Mouse (Mus musculus): ENCODE measurements around the gene Usp37. TPM values are rescaled to one million over a fixed set of nuclear protein-coding genes. Genes with fewer than 3 reads are reported as not detected.
"Not testable (repeated sequence)": the region's sequence is repeated elsewhere in the genome, so short reads cannot be mapped to it uniquely, and the experiment has no call there.

The Usp37 gene
- polyA plus RNA-seq, 1 experiment from 2014 or later, result 27.9 TPM

DNA sequence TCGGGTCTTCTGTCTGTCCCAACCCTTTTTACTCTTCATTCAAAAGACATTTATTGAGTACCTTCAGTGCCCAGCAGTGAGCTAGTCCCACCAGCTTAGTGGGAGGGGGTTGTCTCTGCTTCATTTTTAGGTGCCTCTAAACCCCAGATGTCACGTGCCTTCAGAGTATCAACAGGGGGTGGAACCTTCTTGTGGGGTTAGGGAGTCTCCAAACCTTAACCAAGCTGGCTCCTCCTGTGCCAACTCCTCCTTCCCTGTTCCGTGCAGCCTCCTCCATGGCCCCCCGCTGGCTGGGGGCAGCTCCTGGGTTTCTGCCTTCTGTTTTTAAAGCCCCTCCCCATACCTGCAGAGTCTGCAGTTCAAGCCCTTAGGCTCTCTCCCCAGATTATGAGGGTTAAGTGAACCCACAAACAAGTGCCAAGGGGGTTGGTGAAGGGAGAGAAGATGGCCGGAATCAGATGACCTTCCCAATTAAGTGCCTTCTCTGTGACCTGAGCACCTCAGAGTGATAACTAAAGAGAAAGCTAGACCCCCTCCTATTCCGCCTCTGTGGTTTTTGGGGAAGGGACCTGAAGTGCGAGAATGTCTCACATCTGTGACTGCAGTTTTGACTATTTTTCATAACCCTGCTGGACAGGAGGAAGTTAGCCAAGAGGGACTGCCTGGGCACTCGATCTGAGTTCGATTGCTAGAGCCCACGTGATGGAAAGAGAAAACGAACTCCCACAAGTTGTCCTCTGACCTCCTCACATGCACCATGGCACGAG is 147.4 kb downstream of the Usp37 start:
- 0 out of 2 replicates have a peak overlapping the region, but pooled peaks have one; percentile 46 for H3K9ac ChIP-seq (replicated peaks; ENCODE audit: low read depth, low read length)
- 8% methylated on average over 11 of the region's 12 CpGs for WGBS

GRCm38 (mm10) chr1:74395290-74395689 is 148.8 kb downstream of the Usp37 start:
- H3K4me2 ChIP-seq (ENCODE audit: low read depth, low read length), result no peak overlapping the region
- H3K9me3 ChIP-seq (ENCODE audit: control insufficient read depth, low read length), result no peaks in the 10 kb centered on the region
- no peaks in the 10 kb centered on the region for H3K27me3 ChIP-seq (ENCODE audit: control insufficient read depth, insufficient read depth, low read length)
- 0 out of 2 replicates have a peak, but pooled peaks cover 14% of the 10 kb centered on the region for H3K4me1 ChIP-seq (ENCODE audit: control insufficient read depth, insufficient read depth, low read length)
- ATAC-seq (ENCODE audit: low read depth), result no peak
- no peak overlapping the region for H3K4me3 ChIP-seq (ENCODE audit: low read depth, low read length)
- H3K9ac ChIP-seq (replicated peaks; ENCODE audit: low read depth, low read length), result no peak overlapping the region
- H3K36me3 ChIP-seq (ENCODE audit: control insufficient read depth, insufficient read depth, low read length), result peaks cover 9% of the 10 kb centered on the region
- H3K27ac ChIP-seq (ENCODE audit: low read depth, low read length), result no peak overlapping the region
- 89% methylated on average over 13 of the region's 13 CpGs for WGBS

More for the DNA sequence above, 147.4 kb downstream of the Usp37 start:
- H3K36me3 ChIP-seq (ENCODE audit: control insufficient read depth, insufficient read depth, low read length); H3K27ac ChIP-seq (ENCODE audit: low read depth, low read length); H3K9me3 ChIP-seq (ENCODE audit: control insufficient read depth, low read length); ATAC-seq (ENCODE audit: low read depth); H3K27me3 ChIP-seq (ENCODE audit: control insufficient read depth, insufficient read depth, low read length): not testable (repeated sequence)
- peak overlapping the region; percentile 42 for H3K4me3 ChIP-seq (ENCODE audit: low read depth, low read length)
- peak overlapping the region; percentile 75 for H3K4me2 ChIP-seq (ENCODE audit: low read depth, low read length)
- 0 out of 2 replicates have a peak, but pooled peaks cover 12% of the 10 kb centered on the region for H3K4me1 ChIP-seq (ENCODE audit: control insufficient read depth, insufficient read depth, low read length)

- no peaks in the 10 kb centered on the region for H3K27me3 ChIP-seq (ENCODE audit: control insufficient read depth, insufficient read depth, low read length)
- H3K36me3 ChIP-seq (ENCODE audit: control insufficient read depth, insufficient read depth, low read length), result peaks cover 9% of the 10 kb centered on the region
- no peak overlapping the region for H3K9ac ChIP-seq (replicated peaks; ENCODE audit: low read depth, low read length)
- H3K4me1 ChIP-seq (ENCODE audit: control insufficient read depth, insufficient read depth, low read length), result 0 out of 2 replicates have a peak, but pooled peaks cover 15% of the 10 kb centered on the region
- no peaks in the 10 kb centered on the region for H3K9me3 ChIP-seq (ENCODE audit: control insufficient read depth, low read length)
- no peak for ATAC-seq (ENCODE audit: low read depth)
- H3K4me2 ChIP-seq (ENCODE audit: low read depth, low read length), result no peak overlapping the region
- WGBS, result 94% methylated on average over 15 of the region's 15 CpGs
- H3K27ac ChIP-seq (ENCODE audit: low read depth, low read length), result no peak overlapping the region
- H3K4me3 ChIP-seq (ENCODE audit: low read depth, low read length), result no peak overlapping the region
Observed at GRCm38 (mm10) chr1:74394858-74395257, 149.2 kb downstream of the Usp37 start.

DNA sequence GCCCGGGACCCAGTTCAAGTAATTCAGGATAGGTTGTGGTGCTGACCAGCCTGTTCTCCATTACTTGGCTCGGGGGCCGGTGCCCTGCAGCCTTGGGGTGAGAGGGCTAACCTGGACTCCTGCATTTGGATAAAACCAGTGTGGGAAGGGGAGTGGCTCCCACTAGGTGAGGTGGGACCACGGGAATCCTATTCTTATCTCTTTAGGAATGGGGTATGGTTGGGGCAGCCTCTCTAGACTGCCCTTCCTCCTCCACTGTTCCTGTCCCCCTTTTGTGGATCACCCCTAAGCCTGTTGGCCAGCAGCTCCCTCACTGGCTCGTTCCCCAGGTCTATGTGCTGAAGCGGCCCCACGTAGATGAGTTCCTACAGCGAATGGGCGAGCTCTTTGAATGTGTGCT is 149.8 kb downstream of the Usp37 start:
- no peak for ATAC-seq (ENCODE audit: low read depth)
- 0 out of 2 replicates have a peak, but pooled peaks cover 15% of the 10 kb centered on the region for H3K4me1 ChIP-seq (ENCODE audit: control insufficient read depth, insufficient read depth, low read length)
- H3K27me3 ChIP-seq (ENCODE audit: control insufficient read depth, insufficient read depth, low read length), result no peaks in the 10 kb centered on the region

GRCm38 (mm10) chr1:74393697-74394096 is 150.4 kb downstream of the Usp37 start:
- peaks cover 9% of the 10 kb centered on the region for H3K36me3 ChIP-seq (ENCODE audit: control insufficient read depth, insufficient read depth, low read length)
- H3K9ac ChIP-seq (replicated peaks; ENCODE audit: low read depth, low read length), result no peak overlapping the region
- no peak overlapping the region for H3K4me3 ChIP-seq (ENCODE audit: low read depth, low read length)
- WGBS, result 93% methylated on average over 9 of the region's 9 CpGs
- 0 out of 2 replicates have a peak, but pooled peaks cover 15% of the 10 kb centered on the region for H3K4me1 ChIP-seq (ENCODE audit: control insufficient read depth, insufficient read depth, low read length)
- H3K27ac ChIP-seq (ENCODE audit: low read depth, low read length), result no peak overlapping the region
- H3K4me2 ChIP-seq (ENCODE audit: low read depth, low read length), result no peak overlapping the region
- no peaks in the 10 kb centered on the region for H3K27me3 ChIP-seq (ENCODE audit: control insufficient read depth, insufficient read depth, low read length)
- no peak for ATAC-seq (ENCODE audit: low read depth)
- H3K9me3 ChIP-seq (ENCODE audit: control insufficient read depth, low read length), result no peaks in the 10 kb centered on the region

More for the DNA sequence above, 149.8 kb downstream of the Usp37 start:
- no peak overlapping the region for H3K4me2 ChIP-seq (ENCODE audit: low read depth, low read length)
- no peak overlapping the region for H3K4me3 ChIP-seq (ENCODE audit: low read depth, low read length)
- no peaks in the 10 kb centered on the region for H3K9me3 ChIP-seq (ENCODE audit: control insufficient read depth, low read length)
- H3K9ac ChIP-seq (replicated peaks; ENCODE audit: low read depth, low read length), result no peak overlapping the region
- H3K27ac ChIP-seq (ENCODE audit: low read depth, low read length), result no peak overlapping the region
- WGBS, result 95% methylated on average over 9 of the region's 9 CpGs
- H3K36me3 ChIP-seq (ENCODE audit: control insufficient read depth, insufficient read depth, low read length), result peaks cover 9% of the 10 kb centered on the region

- no peaks in the 10 kb centered on the region for H3K9me3 ChIP-seq (ENCODE audit: control insufficient read depth, low read length)
- H3K4me2 ChIP-seq (ENCODE audit: low read depth, low read length), result peak overlapping the region; percentile 89
- H3K27me3 ChIP-seq (ENCODE audit: control insufficient read depth, insufficient read depth, low read length), result no peaks in the 10 kb centered on the region
- no peak for ATAC-seq (ENCODE audit: low read depth)
- no peak overlapping the region for H3K27ac ChIP-seq (ENCODE audit: low read depth, low read length)
- 61% methylated on average over 7 of the region's 7 CpGs for WGBS
- H3K4me1 ChIP-seq (ENCODE audit: control insufficient read depth, insufficient read depth, low read length), result 0 out of 2 replicates have a peak, but pooled peaks cover 15% of the 10 kb centered on the region
- no peak overlapping the region for H3K9ac ChIP-seq (replicated peaks; ENCODE audit: low read depth, low read length)
- peaks cover 9% of the 10 kb centered on the region for H3K36me3 ChIP-seq (ENCODE audit: control insufficient read depth, insufficient read depth, low read length)
- H3K4me3 ChIP-seq (ENCODE audit: low read depth, low read length), result peak overlapping the region; percentile 97; the same call in 1 of the 2 replicates
Observed at GRCm38 (mm10) chr1:74393010-74393409, 151.1 kb downstream of the Usp37 start.

DNA sequence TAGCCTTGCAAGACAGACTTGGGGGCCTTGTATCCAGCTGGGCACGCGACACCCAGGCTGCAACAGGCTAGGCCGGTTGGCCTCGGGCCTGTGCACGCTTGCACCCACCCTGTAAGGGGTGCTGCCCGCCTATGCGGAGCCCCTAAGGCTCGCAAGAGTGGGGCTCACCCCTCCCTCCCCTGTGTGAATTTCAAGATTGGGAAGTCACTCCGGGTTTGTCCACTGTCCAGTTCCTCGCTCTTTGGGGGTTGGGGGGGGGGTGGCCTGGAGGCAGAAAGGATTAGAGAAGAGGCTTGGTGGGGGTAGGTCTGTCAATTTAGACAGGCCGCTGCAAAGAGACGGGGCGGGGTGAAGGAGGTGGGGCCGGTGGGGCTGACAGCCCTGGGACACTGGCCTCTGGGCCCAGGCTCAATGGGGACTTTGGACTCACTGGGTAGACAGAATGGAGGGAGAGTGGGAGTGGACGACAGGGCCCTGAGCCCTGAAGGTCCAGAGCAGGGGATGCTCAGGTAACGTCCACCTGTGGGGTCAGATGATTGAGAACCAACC is 151.6 kb downstream of the Usp37 start:
- Histone ChIP-seq H3K4me3 (ENCODE audit: low read depth, low read length) (peak overlapping the region; percentile 97), H3K9ac (replicated peaks; ENCODE audit: low read depth, low read length) (peak overlapping the region; percentile 74), H3K4me1 (ENCODE audit: control insufficient read depth, insufficient read depth, low read length) (0 out of 2 replicates have a peak, but pooled peaks cover 13% of the 10 kb centered on the region), H3K36me3 (ENCODE audit: control insufficient read depth, insufficient read depth, low read length) (peaks cover 9% of the 10 kb centered on the region), H3K27me3 (ENCODE audit: control insufficient read depth, insufficient read depth, low read length) (no peaks in the 10 kb centered on the region), H3K4me2 (ENCODE audit: low read depth, low read length) (peak overlapping the region; percentile 89), H3K27ac (ENCODE audit: low read depth, low read length) (0 out of 2 replicates have a peak overlapping the region, but pooled peaks have one; percentile 80), H3K9me3 (ENCODE audit: control insufficient read depth, low read length) (no peaks in the 10 kb centered on the region)
- 4% methylated on average over 16 of the region's 16 CpGs for WGBS
- ATAC-seq (ENCODE audit: low read depth), result peak; percentile 24

DNA sequence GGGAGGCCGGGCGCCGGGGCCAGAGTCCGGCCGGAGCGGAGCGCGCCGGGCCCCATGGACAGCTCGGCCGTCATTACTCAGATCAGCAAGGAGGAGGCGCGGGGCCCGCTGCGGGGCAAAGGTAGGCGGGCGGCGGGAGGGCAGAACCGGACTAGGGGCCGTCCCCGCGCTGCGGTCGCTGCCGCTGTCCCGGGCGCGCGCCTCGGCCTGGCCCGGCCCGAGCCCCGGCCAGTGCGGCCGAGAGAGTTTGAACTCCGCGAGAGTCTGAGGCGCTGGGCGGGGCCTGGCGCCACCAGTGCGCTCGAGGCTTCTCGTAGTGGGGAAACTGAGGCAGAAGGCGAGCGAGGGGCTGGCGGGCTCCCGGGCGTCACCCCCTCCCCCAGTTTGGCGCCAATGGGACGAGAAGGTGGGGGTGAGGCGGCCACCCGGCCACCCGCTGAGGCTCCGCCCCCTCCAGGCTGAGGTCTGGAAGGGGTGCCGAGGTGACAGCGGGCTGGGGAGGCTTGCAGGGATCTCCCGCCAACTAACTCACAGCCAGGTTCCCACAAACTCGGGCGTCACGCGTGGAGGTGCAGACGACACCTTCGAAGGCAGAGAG is 152.1 kb downstream of the Usp37 start:
- Histone ChIP-seq H3K27ac (ENCODE audit: low read depth, low read length) (peak overlapping the region; percentile 80), H3K27me3 (ENCODE audit: control insufficient read depth, insufficient read depth, low read length) (no peaks in the 10 kb centered on the region), H3K4me1 (ENCODE audit: control insufficient read depth, insufficient read depth, low read length) (0 out of 2 replicates have a peak, but pooled peaks cover 13% of the 10 kb centered on the region), H3K36me3 (ENCODE audit: control insufficient read depth, insufficient read depth, low read length) (peaks cover 9% of the 10 kb centered on the region), H3K4me2 (ENCODE audit: low read depth, low read length) (peak overlapping the region; percentile 89), H3K4me3 (ENCODE audit: low read depth, low read length) (peak overlapping the region; percentile 97), H3K9ac (replicated peaks; ENCODE audit: low read depth, low read length) (peak overlapping the region; percentile 74), H3K9me3 (ENCODE audit: control insufficient read depth, low read length) (no peaks in the 10 kb centered on the region)
- ATAC-seq (ENCODE audit: low read depth), result peak; percentile 35
- WGBS, result under 1% methylated on average over 51 of the region's 63 CpGs
